Mouse (Mus musculus): ENCODE measurements around the gene Prickle4.

The Prickle4 gene

DNA sequence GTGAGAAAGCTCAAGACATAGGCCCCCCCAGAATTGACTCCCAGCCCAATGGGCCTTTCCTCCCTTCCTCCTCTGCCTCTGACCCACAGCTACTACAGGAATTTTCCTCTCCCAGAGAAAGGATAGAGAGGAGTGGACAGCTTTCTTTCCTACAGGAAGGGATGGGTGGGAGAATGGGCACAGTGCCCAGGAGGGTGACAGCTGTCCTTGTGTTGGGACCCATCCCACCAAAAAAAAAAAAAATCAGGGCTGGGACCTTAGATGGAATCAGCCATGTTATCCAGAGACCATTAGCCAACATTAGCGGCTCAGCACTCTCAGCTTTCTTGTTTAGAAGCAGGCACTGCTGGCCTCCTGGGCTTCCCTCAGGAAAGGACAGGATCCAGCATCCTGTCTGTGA is 11.7 kb upstream of the Prickle4 start:
- no peak for DNase-seq (ENCODE audit: low read depth)

DNA sequence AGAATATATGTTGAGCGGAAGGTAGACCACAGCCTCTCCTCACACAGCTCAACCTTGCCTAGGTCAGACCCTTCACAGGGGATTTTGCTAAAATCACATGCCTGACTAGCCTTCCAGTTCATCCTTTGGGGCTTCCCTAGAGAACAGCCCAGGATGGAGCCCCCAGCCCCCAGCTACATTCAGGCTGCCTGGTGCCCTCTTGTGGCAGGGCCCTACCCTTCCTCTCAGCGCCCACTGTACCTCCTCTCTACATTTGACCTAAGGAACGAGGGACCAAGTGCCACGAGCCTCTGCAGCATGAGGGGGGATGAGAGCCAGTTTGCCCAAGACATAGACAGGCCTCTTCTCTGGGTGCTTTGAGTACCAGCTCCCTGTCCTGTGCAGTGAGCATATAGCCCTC is 10.2 kb upstream of the Prickle4 start:
- DNase-seq (ENCODE audit: low read depth) = no peak

DNA sequence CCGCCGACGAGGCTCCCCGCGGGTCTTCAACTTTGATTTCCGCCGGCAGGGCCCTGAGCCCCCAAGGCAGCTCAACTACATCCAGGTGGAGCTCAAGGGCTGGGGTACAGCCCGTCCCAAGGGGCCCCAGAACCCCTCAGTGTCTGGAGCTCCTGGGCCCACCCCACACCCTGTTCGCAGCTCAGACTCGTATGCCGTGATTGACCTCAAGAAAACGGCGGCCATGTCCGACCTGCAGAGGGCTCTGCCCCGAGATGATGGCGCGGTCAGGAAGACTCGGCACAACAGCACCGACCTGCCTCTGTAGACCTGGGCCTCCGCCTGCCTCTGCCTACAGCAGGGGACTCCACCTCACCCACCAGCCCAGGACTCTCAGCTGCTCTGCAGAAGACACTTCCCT is 9.0 kb upstream of the Prickle4 start:
- DNase-seq (ENCODE audit: low read depth) = no peak

DNA sequence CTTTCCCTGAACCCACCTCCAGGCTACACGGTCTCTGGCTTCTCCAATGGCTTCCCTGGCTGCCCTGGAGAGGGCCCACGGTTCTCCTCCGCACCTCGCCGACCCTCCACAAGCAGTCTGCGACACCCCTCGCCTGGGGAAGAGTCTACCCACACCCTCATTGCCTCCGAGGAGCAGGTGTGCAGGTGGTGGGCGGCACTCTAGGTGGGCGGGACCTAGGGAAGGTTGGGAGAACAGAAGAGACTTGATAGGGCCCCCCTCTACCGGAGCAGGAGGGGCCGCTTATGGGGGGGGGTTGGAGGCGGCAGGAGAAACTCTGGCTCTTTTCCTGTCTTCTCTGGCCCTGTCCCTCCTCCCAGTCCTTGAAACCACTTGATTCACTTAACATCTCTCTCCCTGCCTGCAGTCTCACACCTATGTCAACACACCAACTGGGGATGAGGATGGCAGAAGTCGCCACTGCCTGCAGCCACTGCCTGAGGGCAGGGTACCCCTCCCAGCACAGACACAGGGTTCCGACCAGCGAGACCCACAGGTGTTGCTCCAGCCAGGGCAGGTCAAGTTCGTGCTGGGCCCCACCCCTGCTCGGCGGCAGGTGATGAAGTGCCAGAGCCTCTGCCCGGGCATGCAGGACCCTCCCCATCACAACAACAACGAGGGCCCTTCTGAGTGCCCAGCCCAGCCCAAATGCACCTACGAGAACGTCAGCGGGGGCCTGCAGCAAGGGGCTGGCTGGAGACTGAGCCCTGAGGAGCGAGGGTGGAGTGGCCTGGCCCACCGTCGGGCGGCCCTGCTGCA is 8.2 kb upstream of the Prickle4 start:
- no peak for DNase-seq (ENCODE audit: low read depth)

DNA sequence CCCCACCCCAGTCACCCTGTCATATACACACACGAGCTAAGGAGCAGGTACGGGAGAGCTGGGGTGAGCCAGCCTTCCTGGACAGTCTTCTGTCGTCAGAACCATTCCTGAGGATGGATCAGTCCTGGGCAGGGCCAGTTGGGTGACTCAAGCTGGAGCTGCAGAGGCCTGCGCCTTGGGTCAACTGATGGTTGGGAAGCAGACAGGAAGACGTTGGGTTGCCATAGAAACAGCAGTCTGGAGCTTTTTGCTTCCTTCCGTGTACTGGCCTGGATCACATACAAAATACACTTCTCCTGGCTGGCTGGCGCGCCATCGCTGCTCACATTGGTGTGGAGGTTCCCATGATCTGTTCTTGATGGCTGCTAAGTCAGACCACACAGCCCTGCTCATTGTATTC is 7.3 kb upstream of the Prickle4 start:
- no peak for DNase-seq (ENCODE audit: low read depth)

DNA sequence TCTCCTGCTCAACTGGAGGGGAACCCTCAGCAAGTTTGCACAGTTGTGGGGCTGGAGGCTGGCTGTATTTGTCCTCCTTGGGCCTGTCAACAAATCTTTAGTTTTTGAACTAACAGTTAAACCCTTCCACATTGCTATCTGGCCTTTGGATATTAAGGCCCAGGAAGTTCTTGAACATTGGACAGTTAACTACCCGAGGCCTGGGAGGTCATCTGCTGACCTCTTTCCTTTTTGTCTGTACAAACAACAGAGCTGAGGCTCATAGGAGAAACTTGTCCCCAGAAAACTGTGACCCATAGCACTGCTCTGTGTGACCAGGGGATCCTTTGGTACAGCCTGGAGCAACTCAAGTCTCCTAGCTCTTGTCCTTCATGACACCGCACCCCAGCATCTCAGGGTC is 4.5 kb upstream of the Prickle4 start:
- DNase-seq (ENCODE audit: low read depth) = no peak

DNA sequence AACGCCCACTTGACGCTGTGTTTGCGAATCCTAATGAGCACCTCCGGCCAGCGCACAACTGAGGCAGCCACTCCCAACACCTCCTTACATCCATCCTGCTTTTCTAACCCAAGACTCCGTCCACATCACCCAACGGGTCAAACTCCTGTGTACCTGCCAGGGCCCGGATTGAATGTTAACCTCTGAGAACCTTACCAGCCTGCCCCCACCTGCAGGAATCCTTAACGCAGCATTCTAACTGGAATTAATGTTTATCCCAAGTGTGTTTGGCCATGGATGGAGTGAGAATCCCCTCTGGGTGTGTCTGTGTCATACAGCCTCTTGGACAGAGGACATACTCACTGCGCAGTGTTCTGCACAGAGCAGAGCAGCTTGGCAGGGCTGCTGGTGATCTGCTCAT is 3.6 kb upstream of the Prickle4 start:
- no peak for DNase-seq (ENCODE audit: low read depth)

DNA sequence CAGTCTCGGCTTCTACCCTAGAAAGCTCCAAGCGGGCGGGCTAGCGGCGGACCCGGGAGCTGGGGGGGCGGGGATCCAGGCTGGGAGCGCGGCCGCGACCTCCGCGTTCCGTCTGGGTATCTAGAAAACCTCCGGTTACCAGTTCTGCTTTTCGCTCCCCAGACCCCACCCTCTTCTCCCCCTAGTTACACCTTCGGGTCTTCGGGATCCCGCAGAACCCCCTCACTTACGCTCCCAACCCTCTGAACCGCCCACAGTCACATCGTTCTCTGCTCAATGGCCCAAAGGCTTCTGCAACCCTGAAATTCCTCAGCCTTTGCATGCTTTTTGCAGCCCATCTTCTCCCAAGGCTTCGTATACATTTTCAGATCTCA is 788 bp upstream of the Prickle4 start:
- DNase-seq (ENCODE audit: low read depth) = peak; percentile 19

DNA sequence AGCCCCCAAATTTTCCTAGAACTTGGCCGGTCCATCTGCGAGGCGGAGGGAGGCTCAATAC is 264 bp downstream of the Prickle4 start, which contains the start of gene Gm21981:
Gene Gm21981, minus strand, starts transcription at position 14 of the 61 bp plus-strand sequence.
- DNase-seq (ENCODE audit: low read depth) = no peak

DNA sequence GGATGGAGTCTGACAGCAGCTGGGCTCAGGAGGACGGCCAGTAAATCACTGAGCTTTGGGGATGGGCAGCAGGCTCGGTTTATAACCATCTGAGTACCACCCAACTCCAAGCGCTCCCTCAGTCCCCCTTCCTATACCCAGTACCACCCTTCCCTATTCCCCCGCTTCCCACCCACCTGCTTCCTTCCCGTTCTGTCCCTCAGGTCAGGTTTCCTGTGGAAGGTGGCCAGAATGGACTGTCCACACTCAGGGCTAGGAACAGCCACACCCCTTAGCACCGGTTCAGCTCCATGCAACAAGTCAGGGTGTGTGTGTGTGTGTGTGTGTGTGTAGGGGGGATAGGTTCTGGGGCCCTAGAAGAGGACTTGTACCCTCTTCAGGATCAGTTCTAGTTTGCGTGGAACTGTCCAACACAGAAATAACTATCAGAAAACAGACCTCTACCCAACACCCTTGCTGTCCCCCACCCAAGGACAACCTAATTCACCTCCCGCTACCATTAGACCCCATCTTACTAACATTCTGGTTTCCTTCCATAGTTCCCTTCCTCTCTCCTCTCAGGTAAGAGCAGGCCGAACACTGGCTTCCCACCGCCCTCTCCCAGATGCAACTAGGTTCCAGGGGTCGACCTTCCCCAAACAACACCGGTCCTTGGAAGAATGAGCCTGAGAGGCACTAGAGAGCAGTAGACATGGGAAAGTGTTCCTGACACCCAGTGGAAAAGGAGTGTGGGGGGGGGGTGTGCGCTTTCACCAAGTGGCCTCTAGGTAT is 680 bp downstream of the Prickle4 start:
- peak; percentile 10 for DNase-seq (ENCODE audit: low read depth)

DNA sequence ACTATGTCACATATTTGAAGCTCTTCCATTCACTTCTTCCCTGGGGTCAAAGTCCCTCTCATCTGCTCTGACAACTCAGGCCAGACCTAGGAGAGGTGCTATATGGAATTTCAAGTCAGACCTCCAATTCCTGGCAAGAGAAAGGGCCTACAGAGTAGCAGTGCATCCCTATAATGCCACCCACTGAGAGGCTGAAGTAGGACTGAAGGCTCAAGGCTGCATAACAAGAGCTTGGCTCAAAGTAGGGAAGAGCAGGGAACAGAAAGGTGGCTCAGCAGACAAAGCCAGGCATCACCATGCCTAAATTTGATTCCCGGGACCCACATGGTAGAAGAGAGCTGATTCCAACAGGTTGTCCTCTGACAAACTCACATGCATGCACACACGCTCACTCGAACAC is 2.9 kb downstream of the Prickle4 start:
- DNase-seq (ENCODE audit: low read depth) = no peak

DNA sequence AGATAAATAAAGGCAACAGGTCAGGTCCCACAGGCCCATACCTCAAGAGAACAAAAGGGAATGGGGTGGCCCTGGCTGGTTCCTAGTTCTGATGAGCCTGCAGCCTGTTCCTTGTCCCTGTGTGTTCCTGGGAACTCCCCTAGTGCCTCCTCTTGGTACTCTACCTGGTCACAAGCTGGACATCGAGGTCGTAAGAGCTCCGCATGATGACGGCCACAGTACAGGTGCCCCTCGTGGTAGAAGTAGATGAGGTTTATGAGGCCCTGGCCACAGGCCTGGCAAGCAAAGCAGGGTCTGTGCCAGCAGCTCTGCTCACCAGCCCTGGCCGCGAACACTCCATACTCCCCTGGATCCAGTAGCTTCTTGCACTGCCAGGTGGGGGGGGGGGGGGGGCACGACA is 4.6 kb downstream of the Prickle4 start:
- DNase-seq (ENCODE audit: low read depth) = no peak

DNA sequence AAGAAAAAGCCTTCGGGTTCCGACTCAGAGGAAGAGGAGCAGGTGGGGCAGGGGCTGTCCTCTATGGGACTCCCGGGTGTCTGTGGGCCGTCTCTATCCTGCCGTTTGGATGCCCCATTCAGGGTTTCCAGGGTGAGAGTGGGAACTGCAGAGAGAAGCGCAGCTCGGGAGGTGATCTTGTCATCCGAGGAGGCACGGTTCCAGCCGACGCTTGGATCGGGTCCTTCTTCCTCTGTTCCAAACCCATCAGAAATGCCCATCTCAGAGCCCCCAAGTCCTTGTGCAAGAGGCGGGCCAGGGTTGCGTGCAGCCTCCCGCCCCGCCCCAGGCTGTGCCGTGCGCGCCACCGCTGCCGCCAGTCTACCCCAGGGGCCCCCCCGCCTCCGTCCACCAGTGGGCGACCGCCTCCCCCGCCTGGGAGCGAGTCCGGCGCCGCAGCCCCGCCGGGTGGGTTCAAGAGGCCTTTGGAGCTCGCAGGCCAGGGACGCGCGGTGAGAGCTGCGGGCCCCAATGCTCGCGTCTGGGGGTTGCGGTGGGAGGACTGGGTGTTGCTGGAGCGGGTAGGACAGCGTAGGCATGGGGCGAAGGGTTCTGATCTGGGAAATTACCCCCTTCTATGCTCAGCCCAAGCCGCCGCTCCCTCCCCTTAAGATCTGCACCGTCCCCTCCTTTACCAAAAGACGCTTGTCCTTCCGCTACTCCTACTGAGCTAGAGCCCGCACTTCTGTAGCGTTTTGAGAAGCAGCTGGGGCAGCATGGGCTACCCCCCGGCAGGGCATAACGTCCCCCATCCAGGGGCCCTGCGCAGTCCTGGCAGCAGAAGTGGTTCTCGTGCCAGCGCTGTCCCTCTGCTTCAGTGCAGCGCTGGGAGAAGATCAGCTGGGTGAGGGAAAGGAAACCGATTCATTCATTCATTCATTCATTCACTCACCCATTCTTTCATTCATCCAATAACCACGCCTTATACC is 5.6 kb downstream of the Prickle4 start, which contains the start of gene Frs3:
Gene Frs3, plus strand, starts transcription at position 423 of the 968 bp plus-strand sequence.
- DNase-seq (ENCODE audit: low read depth) = peak; percentile 57

DNA sequence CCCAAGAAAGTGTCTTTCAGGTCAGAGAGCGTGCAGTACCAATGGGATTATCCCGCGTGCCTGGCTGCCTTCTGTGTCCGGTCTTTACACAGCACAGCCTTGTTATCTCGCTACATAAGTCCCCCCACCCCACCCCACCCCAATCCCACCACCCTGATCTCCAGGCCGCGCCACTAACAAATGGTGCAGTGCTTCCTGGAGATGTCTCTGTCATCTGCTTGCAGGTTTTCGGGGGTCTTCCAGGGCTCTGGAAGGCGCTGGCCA is 6.3 kb downstream of the Prickle4 start, which contains the start of gene Tomm6:
Gene Tomm6, minus strand, starts transcription at position 43 of the 264 bp plus-strand sequence.
- DNase-seq (ENCODE audit: low read depth) = no peak

DNA sequence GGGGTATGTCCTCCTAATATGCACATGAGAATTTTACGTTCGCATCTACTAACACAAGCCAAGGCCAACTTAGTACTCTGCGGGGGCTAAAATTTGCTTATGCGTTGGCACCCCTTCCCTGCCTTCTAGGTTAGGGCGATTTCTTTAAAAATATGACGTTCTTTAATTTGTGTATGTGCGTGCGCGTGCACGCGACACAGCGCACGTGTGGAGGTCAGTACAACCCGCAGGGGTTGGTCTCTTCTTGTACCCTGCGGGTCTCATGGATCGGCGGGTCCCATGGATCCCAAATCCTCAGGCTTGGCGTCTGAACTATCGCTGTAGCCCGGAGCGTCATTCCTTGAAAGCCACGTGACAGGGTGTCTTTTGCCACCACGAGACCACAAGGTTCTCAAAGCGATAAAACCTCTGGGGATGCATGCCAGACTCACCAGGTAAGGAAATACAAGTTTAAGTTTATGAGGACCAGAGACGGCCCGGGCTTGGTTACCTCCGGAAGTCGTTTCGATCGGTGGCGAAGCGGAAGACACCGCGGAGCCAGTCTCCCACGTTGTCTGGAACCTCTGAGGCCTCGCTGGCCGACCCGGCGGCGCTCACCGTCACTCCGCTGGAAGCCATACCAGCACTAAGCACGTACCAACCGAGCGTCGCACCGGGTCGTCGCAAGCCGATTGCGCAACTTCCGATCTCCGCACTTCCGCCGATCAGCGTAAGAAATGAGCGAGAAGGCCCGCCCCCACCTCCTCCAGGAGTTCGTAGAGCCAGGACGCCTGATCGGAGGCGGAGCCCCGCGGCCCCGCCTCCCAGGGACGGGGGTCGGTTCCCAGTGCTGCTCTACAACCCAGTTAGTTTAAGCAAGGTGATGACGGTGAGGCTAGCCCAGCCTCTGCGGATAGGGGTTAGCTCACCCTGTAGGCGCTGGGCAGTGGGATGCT is 6.9 kb downstream of the Prickle4 start:
- peak; percentile 99 for DNase-seq (ENCODE audit: low read depth)

DNA sequence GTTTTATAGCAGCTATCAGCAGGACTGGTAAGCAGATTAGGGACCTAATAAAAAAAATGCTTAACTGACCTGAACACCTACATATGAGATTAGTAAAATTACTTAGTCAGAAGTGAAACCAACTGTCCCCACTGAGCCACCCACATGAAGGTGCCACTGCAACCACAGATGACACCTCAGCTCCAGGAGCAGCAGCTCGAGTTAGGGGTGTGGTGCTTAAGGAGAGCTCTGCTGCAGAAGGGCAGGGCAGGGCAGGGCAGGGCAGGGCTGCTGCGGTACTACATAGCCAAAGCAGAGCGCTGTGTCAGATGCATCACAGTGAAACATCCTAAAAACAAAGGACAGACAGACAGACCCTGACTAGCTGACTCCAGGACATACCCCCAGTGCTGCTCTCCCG is 11.7 kb downstream of the Prickle4 start:
- no peak for DNase-seq (ENCODE audit: low read depth)

DNA sequence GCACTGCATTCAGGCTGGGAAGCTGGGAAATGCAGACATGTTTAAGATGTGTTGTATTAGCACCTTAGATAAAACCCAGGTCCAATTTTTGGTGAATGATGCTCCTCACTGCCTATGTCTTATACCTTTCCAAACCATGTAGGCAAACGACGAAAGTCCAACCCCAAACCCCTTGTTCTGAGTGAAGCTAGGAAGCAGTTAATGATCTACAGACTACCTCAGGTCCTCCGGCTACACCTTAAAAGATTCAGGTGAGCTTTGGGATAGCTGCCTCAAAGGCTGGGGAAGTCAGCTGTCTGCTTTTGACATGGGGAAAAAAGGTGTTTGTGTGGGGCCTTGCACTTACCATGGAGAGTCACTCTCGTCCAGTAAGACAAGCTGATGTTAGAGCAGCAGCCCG is 15.8 kb downstream of the Prickle4 start:
- DNase-seq (ENCODE audit: low read depth) = no peak

DNA sequence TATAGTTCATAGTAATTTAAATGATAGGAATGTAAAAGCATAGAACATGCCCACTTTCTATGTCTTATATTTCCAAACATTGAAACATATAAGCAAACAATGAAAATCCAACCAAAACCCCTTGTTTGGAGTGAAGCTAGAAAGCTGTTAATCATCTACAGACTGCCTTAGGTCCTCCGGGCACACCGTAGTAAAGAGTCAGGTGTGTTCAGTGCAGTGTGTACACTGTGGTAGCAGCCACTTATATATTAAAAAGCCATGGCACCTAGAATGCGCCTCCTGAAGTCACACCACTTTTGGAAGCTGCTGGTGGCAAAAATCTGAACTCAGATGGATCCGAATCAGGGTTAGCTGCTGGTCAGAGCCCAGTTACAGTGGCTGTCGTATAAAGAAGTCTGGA is 16.3 kb downstream of the Prickle4 start:
- no peak for DNase-seq (ENCODE audit: low read depth)

DNA sequence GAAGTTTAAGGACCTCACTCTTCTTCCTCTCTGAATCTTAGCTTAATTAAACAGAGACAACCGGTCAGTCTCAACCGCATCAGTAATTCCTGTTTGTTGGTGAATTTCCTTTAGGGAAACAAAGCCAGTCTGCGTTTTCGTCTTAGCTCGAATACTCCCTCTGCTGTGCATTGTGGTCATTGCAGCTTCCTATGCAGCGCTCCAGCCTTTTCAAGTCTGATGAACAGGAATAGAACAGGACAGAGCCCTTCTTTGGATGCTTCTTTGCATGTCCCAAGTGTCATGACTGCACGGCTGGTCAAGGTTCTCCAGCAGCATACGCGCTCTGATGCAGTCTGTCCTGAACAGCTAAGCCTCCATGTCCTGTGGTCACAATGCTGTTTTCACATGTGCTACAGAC is 18.0 kb downstream of the Prickle4 start:
- peak; percentile 68 for DNase-seq (ENCODE audit: low read depth)

DNA sequence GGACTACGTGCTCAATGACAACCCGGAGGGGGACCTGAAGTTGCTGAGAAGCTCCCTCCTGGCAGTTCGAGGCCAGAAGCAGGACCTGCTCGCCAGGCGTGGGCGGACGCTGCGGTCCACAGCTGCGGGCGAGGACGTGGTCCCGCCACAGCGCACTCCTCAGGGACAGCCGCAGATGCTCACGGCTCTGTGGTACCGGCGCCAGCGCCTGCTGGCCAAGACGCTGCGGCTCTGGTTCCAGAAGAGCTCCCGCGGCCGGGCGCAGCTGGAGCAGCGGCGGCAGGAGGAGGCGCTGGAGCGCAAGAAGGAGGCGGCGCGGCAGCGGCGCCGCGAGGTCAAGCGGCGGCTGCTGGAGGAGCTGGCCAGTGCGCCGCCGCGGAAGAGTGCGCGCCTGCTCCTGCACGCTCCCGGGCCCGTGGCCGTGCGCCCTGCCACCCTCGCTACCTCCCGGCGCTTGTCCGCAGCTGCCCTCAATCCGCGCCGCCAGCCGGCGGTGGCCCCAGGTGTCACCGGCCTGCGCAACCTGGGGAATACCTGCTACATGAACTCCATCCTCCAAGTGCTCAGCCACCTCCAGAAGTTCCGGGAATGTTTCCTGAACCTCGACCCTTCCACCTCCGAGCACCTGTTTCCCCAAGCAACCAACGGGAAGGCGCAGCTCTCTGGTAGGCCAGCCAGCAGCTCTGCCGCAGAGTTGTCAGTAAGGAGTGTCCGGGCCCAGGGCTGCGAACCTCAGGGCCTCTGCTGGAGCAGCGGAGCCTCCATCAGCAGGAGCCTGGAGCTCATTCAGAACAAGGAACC is 22.0 kb downstream of the Prickle4 start:
- DNase-seq (ENCODE audit: low read depth) = no peak

DNA sequence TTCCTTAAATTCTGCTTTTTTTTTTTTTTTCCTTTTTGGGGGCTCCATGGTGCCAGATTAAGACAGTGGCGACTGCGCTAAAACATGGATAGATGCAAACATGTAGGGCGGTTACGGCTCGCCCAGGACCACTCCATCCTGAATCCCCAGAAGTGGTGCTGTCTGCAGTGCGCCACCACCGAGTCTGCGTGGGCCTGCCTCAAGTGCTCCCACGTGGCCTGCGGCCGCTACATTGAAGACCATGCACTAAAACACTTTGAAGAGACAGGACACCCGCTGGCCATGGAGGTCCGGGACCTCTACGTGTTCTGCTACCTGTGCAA is 22.6 kb downstream of the Prickle4 start:
- no peak for DNase-seq (ENCODE audit: low read depth)

All from 416B (cell line).